Mouse (Mus musculus): ENCODE results near the gene Crot.

The Crot gene

GRCm38 (mm10) chr5:8997513-8997895 is 380 bp upstream of the Crot start:
- in situ Hi-C loops (cut with MboI, MseI), result no loop called here

- in situ Hi-C loops (cut with MboI, MseI), result no loop called here
Measured at GRCm38 (mm10) chr5:8995966-8996685, 998 bp downstream of the Crot start.

- in situ Hi-C loops (cut with MboI, MseI), result no loop called here
Measured at GRCm38 (mm10) chr5:8991626-8992025, 5.5 kb downstream of the Crot start.

- in situ Hi-C loops (cut with MboI, MseI), result no loop called here
Measured at GRCm38 (mm10) chr5:8990526-8990925, 6.6 kb downstream of the Crot start.

GRCm38 (mm10) chr5:8987925-8988324 is 9.2 kb downstream of the Crot start:
- in situ Hi-C loops (cut with MboI, MseI), result no loop called here

GRCm38 (mm10) chr5:8985470-8985869 is 11.7 kb downstream of the Crot start:
- in situ Hi-C loops (cut with MboI, MseI), result no loop called here

- in situ Hi-C loops (cut with MboI, MseI), result no loop called here
Measured at GRCm38 (mm10) chr5:8974721-8975120, 22.4 kb downstream of the Crot start.

- in situ Hi-C loops (cut with MboI, MseI), result no loop called here
Measured at GRCm38 (mm10) chr5:8972355-8972754, 24.8 kb downstream of the Crot start.

GRCm38 (mm10) chr5:8970694-8971093 is 26.4 kb downstream of the Crot start:
- in situ Hi-C loops (cut with MboI, MseI), result no loop called here

GRCm38 (mm10) chr5:8964487-8964886 is 32.6 kb downstream of the Crot start:
- in situ Hi-C loops (cut with MboI, MseI), result no loop called here

- in situ Hi-C loops (cut with MboI, MseI), result no loop called here
Measured at GRCm38 (mm10) chr5:8960534-8960933, 36.6 kb downstream of the Crot start.

- in situ Hi-C loops (cut with MboI, MseI), result no loop called here
Measured at GRCm38 (mm10) chr5:8955544-8955943, 41.6 kb downstream of the Crot start.

GRCm38 (mm10) chr5:8953660-8954059 is 43.5 kb downstream of the Crot start:
- in situ Hi-C loops (cut with MboI, MseI), result no loop called here

- in situ Hi-C loops (cut with MboI, MseI), result loop anchor here (10.0 kb wide), 1 partner anchor 477 kb away; no protein-coding TSS in a partner anchor
Measured at GRCm38 (mm10) chr5:8947423-8948110, 49.6 kb downstream of the Crot start.

GRCm38 (mm10) chr5:8943836-8944235 is 53.3 kb downstream of the Crot start:
- in situ Hi-C loops (cut with MboI, MseI), result loop anchor here (10.0 kb wide), 1 partner anchor 481 kb away; no protein-coding TSS in a partner anchor

GRCm38 (mm10) chr5:8941266-8941665 is 55.9 kb downstream of the Crot start:
- in situ Hi-C loops (cut with MboI, MseI), result loop anchor here (10.0 kb wide), 1 partner anchor 484 kb away; no protein-coding TSS in a partner anchor

GRCm38 (mm10) chr5:8937965-8938364 is 59.2 kb downstream of the Crot start:
- in situ Hi-C loops (cut with MboI, MseI), result no loop called here

GRCm38 (mm10) chr5:8928440-8928839 is 68.7 kb downstream of the Crot start:
- in situ Hi-C loops (cut with MboI, MseI), result no loop called here

GRCm38 (mm10) chr5:8917069-8917468 is 80.1 kb downstream of the Crot start:
- in situ Hi-C loops (cut with MboI, MseI), result no loop called here

GRCm38 (mm10) chr5:8916400-8916799 is 80.7 kb downstream of the Crot start:
- in situ Hi-C loops (cut with MboI, MseI), result no loop called here
